Mouse (Mus musculus) embryo, embryonic 10 days (tissue): Measurements from ENCODE around the gene Plcb4.
A peak's percentile ranks its signal among the peaks of the same experiment; 100 is the strongest.

Experiments
- DNase-seq: peaks from one replicate; pipeline ENCODE4 v3.0.0-alpha.2; 2015; ENCODE audit warnings: low spot score

The Plcb4 gene

DNA sequence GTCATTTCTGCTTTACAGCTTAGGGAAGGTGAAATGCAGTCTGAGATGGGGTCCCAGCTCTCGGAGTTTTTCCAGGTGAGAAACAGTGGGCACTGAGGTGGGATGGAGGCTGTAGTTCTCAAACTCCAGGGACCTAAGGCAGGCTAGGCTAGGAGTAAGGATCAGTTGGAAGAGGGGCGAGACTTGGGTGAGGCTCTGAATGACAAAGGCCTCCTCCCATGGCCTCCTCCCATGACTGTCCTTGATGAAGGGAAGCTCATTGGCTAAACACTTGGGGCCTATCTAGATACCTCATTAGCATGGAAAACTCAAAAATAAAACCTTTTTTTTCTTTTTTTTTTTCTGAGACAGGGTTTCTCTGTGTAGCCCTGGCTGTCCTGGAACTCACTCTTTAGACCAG lies 198.0 kb downstream of the Plcb4 start:
- no peak for DNase-seq

DNA sequence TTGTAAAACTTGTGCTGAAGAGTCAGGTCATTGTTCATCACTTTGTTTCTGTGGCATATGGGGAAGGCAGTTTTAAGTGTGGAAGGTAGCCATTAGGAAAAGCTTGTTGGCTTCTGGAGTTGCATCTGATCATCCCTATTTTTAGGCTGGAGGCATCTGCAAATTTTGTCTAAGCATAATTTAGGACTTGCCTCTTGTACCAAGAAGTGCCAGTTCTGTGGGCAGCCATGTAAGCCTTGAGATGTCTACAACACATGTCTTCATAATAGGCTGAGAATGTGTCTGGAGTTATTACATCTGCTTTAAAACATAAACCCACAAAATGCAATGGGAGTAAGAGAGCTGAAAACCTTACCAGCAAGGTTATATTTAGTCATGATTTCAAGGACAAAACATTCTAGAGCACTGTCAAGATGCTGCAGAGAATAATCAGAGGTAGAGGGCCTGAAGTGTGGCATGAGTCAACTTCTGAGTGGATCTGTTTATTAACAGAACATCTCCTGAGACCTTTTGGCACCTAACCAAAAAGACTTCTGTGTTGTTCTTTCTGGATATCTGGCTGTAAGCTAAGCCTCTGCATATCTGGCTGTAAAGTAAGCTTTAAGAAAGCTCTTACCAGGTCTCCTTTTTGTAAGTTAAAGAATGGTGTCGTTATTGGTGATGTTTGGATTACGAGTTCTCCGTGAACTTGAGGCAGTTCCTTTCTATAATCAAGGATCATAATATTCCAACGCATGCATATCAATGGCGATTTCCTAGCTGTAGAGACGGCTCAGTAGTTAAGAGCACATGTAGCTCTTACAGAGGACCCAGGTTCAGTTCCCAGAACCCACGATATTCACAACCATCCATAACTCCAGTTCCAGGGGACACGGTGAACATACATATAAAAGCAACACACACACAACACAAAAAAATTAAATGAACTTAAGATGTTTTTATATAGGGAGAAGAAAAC lies 203.0 kb downstream of the Plcb4 start:
- DNase-seq = no peak

DNA sequence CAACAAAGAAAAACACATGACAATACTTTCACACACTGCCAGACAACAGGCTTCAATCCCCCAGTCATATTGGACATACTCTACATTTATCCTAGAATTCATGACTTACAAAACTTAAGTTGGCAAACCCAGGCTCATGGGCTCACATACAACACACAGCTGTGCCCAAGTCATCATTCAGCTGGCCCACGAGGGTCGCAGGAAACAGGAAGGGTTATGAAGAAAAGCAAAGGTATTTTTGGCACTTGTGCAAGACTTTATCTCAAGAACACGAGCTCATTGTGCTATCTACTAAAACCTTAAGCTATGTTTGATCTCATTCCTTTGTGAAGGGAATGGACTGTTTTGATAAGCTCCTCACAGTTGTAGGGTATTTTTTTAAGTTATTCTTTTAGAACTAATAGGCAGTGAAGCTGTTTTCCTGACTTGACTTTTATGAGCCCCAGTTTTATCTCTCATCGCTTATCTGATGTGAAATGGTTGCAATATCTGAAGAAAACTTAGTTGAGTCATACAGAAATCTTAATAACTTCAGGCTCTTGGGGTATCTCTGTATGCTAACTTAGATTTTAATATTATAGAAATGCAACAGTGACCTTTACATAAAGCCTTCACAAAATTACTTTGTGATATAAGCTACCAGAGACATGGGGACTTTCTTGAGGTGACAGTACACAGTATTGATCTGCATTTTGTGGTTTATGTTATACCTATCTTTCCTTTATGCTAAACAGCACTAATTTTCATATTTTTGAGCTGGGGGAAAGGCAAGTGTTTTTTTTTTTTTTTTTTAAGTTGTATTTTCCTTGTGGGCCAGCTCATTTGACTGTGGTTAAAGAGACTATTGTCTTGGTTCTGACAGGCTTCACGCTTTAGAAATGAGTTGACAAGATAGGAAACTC lies 203.9 kb downstream of the Plcb4 start:
- no peak for DNase-seq

DNA sequence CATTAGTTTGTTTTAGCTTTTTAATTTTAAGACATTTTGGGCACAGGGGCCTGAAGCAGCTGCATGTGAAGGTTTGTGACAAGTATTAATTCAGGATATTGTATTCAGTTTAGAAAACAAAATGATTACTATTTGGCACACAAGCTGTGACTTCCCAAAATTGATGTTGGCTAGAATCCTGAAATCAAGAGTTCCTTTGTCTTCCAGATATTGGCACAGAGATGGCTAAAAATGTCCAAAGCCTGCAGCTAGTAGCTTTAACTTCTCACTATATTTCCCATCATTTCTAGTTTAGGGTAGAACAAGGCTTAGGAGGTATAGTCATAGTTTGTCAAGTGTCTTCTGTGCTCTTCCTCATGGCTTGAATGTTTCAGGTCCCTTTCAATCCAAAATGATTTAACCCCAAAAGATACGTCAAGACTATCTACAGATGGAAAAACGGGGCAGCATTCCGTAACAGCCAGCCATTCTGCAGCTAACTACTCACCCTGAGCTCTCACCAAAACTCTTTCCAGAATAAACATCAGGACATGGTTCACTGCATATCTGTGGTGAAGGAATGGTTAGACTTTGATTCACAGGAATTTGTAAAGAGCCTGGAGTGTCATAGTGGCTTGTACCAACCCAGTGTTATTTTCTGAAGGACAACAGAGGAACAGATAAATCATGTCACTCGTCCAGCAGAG lies 204.7 kb downstream of the Plcb4 start:
- DNase-seq = no peak

DNA sequence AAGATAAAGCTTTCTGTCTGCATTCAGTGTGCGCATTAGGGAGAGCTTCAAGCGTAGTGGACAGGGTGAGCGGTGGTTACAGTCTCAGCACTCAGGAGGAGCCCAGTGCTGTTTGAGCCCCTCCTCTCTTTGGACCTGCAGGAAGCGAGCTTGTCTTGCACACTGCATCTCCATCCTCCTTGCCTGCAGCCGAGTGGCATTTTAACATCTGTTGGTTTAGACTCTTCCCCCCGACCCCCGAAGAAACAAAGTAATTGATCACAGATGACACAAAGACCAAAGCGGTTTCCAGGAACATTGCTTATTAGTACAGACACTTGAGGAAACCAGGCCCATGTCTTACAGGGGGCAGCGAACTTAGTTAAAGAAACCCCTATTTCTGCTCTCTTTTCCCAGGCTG lies 207.6 kb downstream of the Plcb4 start:
- DNase-seq = peak; percentile 75

DNA sequence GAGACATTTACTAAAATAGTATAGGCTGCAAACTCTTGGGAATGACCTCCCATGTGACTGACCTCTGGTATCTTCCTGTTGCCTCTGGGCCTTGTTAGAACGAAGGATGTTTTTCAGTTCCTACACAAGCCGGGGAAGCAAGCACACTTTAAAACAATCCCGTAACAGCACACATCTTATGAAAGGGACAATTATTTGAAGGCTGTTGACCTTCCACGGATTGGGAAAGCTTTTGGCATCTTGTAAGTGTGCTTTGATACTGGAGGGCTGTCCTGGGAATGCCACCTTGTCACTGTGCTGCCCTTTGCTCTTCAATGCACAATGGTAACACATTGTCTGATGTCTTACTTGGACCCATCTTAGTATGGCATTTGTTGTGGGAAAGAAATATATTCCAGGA lies 208.0 kb downstream of the Plcb4 start:
- no peak for DNase-seq

DNA sequence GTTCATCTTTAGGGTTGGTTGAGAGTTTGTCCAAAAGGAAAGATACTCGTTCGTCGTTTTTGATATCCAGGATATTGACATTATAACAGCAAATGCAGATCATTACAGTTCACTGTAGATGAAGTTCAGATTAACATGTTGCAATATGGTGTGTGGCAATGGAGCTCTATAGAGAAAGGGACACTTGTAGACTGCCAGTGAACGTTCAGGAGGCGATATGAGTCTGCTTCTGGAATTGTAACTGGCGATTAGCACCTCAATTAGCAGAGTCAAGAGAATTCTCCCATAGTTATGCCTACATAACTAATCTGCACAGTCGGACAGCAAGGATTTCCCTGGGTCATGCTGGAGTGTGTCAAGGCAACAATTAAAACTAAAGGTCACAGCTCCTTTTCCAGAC lies 210.8 kb downstream of the Plcb4 start:
- no peak for DNase-seq

DNA sequence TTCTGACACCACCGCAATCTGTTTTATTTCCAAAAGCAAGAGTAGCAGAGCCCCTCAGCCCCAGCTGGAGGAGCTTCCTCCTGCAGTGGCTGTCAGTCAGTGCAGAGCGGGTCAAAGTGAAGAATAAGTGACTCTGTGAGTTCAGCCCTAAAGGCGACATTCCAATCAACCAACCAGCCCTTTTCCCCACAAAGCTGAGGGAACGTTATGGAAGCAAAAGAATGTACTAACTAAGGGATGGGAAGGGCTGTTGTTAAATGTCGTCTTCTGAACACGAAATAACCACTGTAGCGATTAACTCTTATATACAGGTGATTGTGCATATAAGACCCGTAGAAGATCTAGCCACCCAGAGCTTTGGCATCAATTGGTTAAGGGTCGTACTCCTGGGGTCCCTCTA lies 214.3 kb downstream of the Plcb4 start:
- DNase-seq = no peak

DNA sequence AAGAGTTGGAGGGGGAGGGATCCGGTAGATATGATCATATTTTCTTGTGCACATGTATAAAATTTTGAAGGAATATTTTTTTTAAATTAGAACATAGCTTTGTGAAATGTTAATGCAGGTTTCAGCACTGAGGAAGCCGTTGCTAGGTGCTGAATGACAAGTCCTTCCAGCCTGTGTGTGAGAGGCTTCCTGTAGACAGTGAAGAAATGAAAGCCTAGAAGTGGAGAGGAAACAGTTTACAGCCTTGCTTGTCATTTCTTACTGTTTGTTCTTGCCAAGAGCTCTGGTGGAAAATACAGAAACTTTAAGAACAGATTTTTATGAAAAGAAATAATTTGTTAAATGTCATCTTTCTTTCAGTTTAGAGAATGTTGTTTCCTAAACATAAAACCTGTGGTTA lies 214.9 kb downstream of the Plcb4 start:
- DNase-seq = no peak

DNA sequence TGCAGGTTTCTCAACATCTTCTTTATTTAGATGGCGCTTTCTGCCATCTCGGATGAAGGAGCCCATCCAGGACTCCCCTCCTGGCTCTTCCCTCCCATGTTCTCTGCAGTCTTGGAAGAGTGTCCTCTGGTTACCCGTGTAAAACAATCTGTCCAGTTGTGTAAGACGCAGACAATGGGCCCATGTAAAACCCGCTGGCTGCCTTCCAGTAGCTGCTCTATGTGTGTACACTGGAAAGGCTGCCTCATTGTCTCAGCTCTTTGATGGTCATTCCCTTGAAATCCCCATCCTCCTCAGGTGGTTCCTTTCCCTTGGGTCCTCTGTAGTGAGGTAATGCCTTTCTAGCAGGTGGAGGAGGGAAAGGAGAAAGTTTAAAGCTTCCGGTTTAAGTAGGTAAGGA lies 216.7 kb downstream of the Plcb4 start:
- no peak for DNase-seq

DNA sequence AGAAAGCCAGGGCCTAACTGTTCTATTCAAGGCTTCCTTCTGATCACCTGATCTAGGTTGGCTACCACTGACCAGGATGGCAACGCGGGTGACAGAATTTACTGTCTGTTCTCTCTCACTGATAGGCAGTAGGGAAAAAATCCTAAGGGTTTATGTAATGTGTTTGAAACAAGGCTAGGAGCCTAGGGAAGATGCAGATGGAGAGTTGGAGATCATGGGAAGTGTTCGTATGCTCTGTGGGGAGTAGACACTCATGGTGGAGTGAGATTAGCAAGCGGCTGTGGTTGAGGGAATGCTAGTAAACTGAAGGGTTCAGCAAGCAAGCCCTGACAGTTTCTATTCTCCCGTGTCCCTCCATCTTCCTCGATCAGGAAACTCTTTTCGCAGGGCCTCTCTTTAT lies 220.5 kb downstream of the Plcb4 start:
- no peak for DNase-seq

DNA sequence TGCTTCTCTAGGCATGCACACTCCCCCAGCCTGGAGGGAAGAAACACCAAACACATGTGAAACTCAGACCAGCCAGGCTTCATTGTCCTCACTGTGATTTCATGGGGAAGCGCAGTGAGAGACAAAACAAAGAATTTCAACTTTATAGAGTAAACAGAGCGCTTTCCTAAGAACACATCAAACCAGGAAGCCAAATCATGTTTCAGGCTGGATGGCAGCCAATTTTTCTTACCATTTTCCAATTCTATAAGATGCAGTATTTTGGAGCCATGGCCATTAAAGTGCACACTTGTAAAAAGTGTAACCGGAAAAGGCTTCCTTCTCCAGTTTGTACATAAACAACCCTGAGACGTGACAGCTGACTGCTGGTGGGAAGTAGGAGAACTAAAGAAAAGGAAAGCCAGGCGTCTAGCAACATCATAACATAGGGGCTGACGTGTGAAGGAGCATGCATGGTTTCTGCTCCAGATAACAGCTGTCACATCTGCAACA lies 221.5 kb downstream of the Plcb4 start:
- DNase-seq = no peak

DNA sequence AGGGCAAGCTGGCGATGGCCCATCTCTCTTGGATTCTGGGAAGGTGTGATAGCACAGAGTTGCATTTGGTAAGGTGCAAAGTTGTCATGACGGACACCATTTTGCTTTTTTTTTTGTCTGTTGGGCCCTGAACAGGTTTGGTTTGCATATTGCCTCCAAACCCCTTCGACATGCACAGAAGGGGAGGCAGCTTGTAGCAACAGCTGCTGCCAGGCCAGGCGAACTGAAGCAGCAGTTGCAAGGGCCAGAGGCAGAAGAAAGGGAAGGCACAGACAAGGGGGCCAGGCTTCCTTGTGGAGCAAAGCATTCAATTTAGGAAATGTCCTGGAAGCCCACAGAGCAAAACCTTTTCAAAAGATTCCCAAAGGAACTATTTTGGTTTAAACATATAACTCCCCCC lies 224.5 kb downstream of the Plcb4 start:
- no peak for DNase-seq

DNA sequence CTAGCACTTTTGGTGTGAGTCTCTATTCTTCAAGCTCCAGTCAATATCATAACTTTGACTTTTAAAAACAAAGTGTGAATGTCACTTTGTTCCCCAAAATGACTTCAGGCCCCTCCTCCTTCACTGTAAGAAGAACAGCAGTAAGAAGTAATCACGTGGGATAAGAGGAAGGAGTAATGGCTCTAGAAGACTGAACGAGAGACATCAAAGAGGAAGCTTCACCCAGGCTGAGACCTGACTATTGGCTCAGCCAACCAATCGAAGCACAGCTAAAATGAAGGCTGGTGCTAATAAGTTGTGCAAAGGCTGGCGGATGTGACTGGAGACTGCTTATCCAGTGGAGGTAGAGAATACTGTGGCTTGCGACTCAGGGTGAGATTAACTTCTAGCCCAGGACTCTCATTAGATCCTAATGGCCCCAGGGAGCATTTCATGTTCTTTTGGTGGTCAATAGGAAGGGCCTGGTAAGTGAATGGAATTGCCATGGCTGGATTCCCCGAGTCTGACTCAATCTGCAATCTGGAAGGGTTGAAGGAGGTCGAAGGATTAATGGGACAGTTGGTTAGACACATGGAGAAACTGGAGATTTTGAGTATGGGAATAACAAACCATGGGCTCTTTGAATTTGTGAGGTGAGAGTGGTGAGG lies 225.8 kb downstream of the Plcb4 start:
- no peak for DNase-seq

DNA sequence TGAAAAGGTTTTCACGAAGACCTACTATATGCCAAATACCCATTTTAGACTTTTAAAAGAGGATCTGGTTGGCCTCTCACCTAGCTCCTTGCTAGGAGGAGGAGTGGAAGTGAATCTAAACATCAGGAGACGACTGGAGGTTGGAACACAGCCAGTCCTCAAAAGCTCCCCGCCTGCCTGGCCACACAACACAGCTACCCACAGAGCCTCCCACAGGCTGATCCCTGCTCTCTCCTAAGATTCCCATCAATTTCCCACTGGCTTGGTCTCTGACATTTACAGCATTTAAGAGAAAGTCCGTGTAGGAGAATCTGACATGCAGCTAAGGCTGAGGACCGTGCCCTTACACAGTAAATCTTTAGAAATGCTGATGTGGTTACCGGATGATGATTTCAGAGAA lies 226.8 kb downstream of the Plcb4 start:
- no peak for DNase-seq

DNA sequence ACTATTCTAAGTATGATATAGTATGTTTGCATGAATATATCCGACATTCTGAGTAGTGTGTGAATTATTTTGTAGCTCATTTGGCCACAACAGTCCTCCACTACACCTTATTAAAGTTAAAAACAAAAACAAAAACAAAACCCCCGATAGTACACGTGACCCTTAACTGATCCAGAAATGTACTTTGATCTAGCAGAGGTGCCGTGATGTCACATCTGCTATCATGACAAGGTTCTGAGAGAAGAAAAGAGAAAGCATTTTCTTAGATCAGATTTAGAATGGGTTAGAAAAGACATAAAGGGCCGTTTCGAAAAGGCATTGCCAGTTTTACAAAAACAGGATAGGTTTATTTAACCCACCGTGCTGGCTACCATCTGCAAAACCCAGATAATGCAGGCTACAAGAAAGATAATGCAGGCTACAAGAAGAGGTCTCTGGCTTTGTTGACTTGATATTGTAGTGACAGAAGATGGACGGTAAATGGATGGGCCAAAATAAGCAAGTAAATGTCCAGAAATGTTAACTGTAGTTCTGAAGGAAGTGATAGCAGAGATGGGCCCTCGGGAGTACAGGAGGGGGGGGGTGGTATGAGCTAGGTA lies 227.4 kb downstream of the Plcb4 start:
- no peak for DNase-seq

DNA sequence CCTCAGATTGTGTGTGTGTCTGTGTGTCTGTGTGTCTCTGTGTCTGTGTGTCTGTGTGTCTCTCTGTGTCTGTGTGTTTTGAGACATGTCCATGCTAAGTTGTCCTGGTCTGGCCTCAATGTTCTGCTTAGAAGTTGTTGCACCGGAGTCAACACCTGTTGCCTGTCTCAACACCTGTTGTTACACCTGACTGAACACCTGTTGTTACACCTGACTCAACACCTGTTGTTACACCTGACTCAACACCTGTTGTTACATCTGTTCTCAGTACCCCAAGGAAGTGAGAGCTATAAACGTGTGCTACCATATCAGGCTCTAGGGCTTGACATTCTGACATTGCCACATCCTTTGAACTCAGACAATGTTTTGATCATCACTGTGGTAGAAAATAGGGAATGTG lies 229.0 kb downstream of the Plcb4 start:
- no peak for DNase-seq

DNA sequence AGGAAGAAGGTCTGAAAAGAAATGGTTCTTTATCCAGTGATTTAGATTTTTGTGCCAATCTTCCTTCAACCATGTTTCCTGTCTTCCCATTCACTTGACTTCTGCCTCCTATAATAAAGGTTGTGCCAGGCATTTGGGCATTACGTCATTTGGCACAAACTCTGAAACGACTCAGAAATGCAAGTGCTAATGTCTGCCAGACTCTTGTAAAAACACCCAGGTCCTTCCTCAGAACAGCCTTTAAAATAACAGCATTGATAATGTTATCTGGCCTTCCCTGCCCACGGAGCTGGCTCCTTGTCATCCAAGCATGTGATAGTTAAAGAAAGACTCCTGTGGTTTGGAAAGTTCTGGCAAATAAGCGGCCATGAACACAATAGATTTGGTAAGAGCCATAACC lies 229.4 kb downstream of the Plcb4 start:
- no peak for DNase-seq

DNA sequence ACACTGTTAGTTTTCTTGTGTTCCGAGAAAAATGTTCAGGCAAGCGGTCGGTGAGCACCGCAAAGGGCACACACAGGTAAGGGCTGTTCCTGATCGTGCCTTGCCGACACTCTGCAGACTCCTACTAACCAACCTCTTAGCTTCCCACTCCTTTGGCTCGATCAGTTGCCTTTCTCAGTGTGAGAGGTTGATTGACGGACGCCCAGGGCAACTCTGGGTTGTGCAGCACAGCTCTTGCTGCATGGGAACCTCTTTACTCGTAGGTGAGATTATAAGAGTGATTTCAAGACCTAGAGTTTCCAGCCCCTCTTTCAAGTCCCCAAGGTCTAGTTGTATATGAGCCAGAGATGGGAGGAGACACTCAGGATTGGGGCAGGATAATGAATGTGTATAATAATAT lies 230.0 kb downstream of the Plcb4 start:
- no peak for DNase-seq

DNA sequence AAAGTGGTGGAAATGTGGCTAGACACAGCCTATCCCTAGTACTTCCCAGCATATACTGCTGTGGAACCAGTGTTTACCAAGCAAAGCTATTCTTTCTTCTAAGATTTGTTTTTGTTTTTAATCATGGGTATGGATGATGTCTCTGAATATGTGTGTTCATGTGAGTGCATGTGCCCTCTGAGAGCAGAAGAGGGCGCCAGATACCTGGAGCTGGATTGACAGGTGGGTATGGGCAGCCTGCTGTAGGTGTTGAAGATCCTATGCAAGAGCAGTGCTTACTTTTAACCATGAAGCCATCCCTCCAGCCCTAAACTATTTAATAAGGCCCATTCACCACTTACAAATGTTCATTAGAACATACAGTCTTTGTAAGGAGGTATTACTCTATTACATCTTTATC lies 231.3 kb downstream of the Plcb4 start:
- DNase-seq = no peak

DNA sequence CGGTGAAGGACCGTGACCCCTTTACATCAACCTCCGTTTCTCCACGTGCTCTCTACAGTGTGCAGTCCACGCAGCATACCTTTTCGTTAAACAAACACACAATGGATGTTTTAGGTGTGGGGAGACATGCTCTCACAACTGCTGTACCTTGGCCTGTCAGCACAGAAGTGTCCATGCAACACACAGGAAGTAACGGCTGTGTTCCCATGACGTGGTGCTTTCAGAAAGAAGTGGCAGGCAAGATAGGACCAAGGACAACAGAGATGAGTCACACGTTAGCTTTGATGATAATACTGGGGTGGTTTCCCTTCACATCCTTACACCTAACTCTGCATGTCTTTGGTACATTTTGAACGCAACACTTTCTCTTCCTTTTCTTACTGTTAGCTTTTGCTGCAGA lies 232.3 kb downstream of the Plcb4 start:
- DNase-seq = no peak
